Mouse (Mus musculus) megakaryocyte, embryonic 14.5 days (primary cell): ENCODE results near the gene Vcan.

Experiments used
- FLI1 ChIP-seq: IDR thresholded peaks from 2 replicates; pipeline ENCODE4 v1.6.1; 2012; ENCODE audit warnings: low read length, inconsistent platforms, mixed read lengths
- GATA1 ChIP-seq: IDR thresholded peaks from 3 replicates; pipeline ENCODE4 v1.6.1; 2012; ENCODE audit warnings: mixed read lengths, low read length, inconsistent platforms, borderline replicate concordance

DNA sequence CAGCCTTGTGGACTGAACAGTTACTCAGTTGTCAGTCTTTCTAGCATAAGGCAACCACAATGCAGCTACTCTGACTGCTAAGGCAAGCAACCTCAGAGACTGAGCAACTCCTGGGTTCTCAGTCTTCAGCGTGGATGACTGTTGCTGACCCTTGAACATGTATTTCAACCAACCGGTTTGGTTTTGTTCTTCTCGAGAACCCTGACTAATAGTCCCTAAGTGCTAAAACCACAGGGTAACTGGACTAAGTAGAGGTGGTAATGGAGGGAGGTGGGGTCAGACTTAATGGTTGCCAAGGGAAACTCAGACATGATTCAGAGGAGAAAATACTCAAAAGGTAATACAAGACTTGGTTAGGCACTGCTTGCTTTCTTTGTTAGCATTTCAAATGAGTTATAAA is 105.3 kb downstream of the Vcan start:
- TF ChIP-seq GATA1, result no peak
- no peak for TF ChIP-seq FLI1
